Mouse (Mus musculus): Measurements from ENCODE around the gene Htr1d.
A peak's percentile ranks its signal among the peaks of the same experiment; 100 is the strongest.

The Htr1d gene

GRCm38 (mm10) chr4:136452792-136453191 lies 29.5 kb downstream of the Htr1d start:
- DNase-seq = no peak

- peak; percentile 90 for DNase-seq
Measured at GRCm38 (mm10) chr4:136454850-136455260, 31.5 kb downstream of the Htr1d start.

- DNase-seq = no peak
Measured at GRCm38 (mm10) chr4:136456516-136457218, 33.3 kb downstream of the Htr1d start.

- no peak for DNase-seq
Measured at GRCm38 (mm10) chr4:136458276-136458675, 35.0 kb downstream of the Htr1d start.

GRCm38 (mm10) chr4:136459210-136459609 lies 35.9 kb downstream of the Htr1d start:
- DNase-seq = no peak

GRCm38 (mm10) chr4:136461206-136461605 lies 37.9 kb downstream of the Htr1d start:
- no peak for DNase-seq

GRCm38 (mm10) chr4:136461761-136462085 lies 38.4 kb downstream of the Htr1d start:
- DNase-seq = no peak

GRCm38 (mm10) chr4:136462086-136462838 lies 38.9 kb downstream of the Htr1d start, which contains the start of gene 6030445D17Rik:
Gene 6030445D17Rik (plus strand): TSS chr4:136462250.
- peak; percentile 90 for DNase-seq

GRCm38 (mm10) chr4:136462839-136463178 lies 39.5 kb downstream of the Htr1d start:
- no peak for DNase-seq

- no peak for DNase-seq
Measured at GRCm38 (mm10) chr4:136463436-136463835, 40.1 kb downstream of the Htr1d start.

- DNase-seq = peak; percentile 62
Measured at GRCm38 (mm10) chr4:136466226-136466625, 42.9 kb downstream of the Htr1d start.

- DNase-seq = peak; percentile 32
Measured at GRCm38 (mm10) chr4:136468553-136469327, 45.4 kb downstream of the Htr1d start.

GRCm38 (mm10) chr4:136469371-136469903 lies 46.1 kb downstream of the Htr1d start, which contains the start of gene Luzp1:
Gene Luzp1 (plus strand): TSS chr4:136469761.
- DNase-seq = peak; percentile 96

- DNase-seq = peak; percentile 79
Measured at GRCm38 (mm10) chr4:136469941-136470346, 46.6 kb downstream of the Htr1d start.

GRCm38 (mm10) chr4:136470347-136471071 lies 47.2 kb downstream of the Htr1d start:
- DNase-seq = peak; percentile 74

- no peak for DNase-seq
Measured at GRCm38 (mm10) chr4:136476692-136477091, 53.4 kb downstream of the Htr1d start.

- DNase-seq = no peak
Measured at GRCm38 (mm10) chr4:136486549-136486948, 63.2 kb downstream of the Htr1d start.
